Mouse (Mus musculus) adipocyte (in vitro differentiated cells): ENCODE data around the gene Ppat.
A peak's percentile ranks its signal among the peaks of the same experiment; 100 is the strongest.
"Not testable (repeated sequence)": the region's sequence is repeated elsewhere in the genome, so short reads cannot be mapped to it uniquely, and the experiment has no call there.

Experiments used
- DNase-seq: peaks from one replicate; pipeline ENCODE4 v3.0.0-alpha.2; 2016; ENCODE audit warnings: low spot score

The Ppat gene

DNA sequence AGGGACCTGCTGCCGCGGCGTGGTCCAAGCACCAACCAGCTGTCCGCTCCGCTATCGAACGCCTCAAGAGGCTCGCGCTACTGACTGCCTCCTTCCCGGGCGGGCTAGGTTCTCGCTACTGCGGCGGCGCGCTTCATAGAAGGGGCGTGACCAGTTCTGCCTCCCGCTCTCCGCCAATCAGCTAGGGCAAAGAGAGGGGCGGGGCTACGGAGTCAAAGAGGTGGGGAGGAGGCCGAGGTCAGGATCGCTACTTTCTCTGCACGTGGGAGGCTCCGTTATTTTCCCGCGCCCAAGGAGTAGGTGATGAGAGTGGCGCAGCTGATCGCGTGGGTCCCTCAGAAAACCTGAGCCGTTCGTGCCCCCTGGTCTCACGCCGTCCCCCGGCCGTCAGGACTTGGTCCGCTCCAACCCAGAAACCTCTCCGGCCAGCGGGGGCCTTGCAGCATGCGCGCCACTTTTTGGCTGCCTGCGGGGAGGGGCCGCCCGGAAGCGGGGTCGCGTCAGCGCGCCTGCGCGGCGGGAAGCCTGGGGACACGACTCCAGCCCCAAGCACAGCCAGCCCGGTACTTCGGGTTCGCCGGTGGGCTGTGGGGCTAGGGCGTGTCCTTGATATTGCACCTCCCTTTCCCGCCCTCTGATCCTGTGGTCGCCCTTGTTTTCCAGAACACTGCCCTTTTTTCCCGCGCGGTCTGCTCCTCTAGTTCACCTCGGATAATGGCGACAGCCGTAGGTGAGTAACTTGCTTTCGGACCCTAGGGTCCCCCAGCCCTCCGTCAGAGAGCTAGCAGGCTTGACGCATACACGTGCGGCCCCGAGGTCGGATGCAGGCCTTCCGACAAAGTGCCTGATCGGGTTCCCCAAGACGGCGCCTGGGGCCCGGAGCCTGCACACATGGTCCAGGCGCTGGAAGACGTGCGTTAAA is at the start of gene Ppat, which contains the start of gene Paics:
Ppat (minus strand) TSS at position 473 of the 922 bp plus-strand sequence.
Paics (plus strand) TSS at position 202 of the 922 bp plus-strand sequence.
- DNase-seq = peak; percentile 100

DNA sequence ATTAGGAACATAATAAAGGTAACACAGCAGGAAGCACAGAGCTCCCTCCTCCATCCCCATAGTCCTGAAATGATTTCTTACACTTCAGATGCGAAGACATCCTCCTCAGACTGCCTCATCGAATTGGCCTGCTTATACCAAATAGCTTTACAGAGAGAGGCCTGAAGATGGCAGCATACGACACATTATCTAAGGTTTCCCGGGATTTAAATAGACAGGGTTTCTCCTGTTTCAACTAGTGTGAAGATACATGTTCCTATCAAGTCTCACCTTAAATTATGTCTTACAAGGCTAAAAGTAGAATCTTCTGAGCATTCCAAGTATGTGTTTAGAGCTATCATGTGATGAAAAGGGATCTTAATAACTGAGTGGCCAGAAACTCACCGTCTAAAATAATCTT is 47.0 kb upstream of the Ppat start:
- peak; percentile 86 for DNase-seq

DNA sequence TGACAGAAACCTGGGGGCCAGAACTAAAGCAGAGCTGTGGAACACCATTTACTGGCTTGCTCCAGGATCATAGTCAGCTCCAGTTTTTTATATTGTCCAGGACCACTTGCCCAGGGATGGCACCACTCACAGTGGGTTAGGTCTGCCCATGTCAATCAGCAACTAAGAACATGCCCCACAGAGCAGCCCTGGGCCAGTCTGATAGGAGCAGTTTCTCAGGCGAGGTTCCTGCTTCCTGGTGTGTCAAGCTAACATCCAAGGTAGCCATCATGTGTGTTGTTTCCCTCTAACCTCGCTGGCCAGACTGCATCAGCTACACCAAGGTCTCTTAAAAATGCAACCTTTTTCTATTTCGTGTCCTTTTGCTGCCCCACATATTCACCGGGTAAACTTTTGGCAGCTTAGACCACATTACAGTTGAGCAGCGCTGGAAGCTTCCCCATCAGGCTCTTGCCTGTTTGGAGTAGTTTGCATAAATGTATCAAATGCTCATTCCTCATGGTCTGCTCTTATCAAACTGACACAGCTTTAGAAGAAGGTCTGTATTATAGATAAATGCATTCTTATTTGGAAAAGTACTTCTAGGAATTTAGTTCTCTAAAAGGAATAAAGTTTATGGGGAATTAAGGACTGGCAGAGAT is 41.9 kb upstream of the Ppat start:
- no peak for DNase-seq

DNA sequence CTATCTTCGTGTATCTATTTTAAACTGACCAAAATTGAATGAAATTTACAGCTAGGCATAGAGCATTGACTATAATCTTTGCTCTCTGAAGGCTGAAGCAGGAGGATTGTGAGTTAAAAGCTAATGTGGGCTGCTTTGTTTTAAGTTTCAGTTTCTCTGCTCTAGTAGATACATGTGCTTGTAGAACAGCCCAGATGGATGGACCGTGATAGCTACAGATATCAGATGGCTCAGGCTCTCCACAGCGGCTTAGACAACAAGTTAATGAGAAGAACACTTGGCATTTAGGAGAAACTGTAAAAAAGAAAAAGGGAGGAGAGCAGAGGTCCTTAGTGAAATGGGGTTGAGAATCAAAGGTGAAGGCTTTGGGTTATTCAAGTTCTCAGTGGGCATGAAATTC is 39.4 kb upstream of the Ppat start:
- no peak for DNase-seq

DNA sequence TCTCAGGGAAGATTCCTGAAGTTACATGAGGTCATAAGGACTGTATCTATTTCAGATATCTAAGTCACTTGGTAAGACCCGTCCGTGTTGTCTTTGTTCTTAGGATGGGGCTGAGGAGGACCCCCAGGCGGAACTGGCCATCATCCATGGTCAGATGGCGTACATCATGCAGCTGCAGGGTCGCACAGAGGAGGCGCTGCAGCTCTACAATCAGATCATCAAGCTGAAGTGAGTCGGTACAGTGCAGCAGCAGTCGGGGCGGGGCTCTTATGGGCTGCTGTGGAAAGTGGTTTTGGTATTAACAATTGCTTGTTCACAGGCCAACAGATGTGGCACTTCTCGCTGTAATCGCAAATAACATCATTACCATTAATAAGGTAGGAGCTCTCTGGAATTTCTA is 32.6 kb upstream of the Ppat start:
- no peak for DNase-seq

DNA sequence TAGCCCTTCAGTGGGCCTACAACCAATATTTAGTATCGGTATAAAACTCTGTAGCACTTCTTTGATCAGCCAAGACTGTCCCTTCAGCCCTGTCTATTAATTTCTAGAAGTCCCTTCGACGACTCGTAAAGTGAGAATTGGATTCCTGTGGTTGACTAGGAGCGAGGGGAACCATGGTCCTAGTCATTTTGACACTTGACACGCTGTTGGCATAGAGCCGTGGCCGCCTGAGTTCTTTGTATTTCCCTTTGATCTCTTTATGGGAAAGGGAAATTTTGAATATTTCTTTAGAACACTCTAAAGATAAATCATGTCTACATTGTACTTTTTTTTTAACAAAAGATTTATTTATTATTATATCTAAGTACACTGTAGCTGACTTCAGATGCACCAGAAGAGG is 24.4 kb upstream of the Ppat start:
- DNase-seq = no peak

DNA sequence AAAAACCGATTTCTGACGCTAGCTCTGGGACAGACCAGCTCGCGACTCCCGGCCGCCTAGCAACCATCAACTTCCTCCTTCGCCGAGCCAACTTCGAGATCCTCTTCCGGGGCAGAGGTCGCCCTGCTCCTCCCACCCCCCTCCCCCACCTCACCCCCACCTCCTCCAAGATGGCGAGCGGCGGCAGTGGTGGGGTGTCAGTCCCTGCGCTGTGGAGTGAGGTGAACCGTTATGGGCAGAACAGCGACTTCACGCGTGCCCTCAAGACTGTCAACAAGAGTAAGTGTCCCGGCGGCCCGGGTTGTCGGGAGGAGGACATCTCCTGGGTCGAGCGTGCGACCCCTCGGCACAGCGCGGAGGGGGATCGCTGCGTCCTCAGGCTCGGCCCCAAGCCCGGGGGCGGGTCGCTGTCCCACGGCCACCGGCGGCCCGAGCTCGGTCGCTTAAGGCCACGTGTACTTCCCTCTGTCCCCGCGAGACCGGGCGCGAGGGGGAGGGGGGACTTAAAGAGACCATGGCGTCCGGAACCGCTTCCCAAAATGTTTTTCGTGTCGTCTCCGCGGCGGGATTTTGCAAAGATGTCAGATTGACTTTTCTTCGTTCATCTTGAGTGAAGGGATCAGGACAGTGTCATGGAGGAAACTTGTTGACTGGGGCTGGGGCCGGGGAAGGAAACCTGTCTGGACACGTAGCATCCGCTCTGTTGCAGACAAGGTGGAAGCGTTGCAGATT is 23.3 kb upstream of the Ppat start, which contains the start of gene Srp72:
Srp72 (plus strand) TSS at position 130 of the 732 bp plus-strand sequence.
- DNase-seq = peak; percentile 95

DNA sequence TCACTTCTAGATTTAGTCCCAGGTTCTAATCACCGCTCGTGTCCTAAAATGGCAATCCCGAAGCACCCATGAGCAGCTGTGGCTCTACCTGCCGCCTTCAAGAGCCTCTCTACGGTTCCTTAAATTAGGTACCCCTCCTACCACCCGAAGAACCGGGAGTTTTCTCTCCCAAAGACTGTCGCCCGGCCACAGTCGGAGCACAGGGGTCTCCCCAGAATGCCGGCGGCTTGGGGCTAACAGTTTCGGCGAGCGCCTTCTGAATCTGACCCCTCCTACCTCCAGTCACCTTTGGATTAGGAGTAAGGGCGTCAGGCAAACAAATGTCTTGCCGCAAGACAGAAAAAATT is 22.8 kb upstream of the Ppat start:
- no peak for DNase-seq

DNA sequence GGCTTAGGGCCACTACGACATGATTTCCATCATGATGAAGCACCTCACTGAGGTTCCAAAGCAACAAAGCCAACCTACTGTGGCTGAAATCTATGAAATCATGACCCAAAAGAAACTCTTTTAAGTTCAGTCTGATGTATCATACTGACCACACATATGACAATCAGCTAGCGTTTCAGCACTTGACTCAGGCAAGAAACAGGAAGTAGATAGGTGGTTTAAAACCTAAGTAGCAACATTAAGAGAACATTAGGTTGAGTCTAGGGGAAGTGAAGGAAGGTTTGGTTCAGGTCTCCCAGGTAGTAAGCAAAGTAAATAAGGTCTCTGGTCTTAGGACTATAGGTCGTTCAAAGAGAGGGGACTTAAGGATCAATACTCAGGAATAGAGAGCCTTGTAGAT is 22.1 kb upstream of the Ppat start:
- DNase-seq = no peak

DNA sequence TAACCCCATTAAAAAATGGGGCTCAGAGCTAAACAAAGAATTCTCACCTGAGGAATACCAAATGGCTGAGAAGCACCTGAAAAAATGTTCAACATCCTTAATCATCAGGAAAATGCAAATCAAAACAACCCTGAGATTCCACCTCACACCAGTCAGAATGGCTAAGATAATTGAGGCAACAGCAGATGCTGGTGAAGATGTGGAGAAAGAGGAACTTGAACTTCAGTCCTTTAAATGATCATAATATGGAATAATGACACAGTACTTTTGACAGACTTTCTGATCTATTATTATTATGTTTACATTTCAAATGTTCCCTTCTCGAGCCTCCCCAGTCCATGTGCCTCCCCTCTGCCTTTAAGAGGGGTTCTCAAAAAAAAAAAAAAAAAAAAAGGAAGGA is 19.7 kb upstream of the Ppat start:
- not testable (repeated sequence) for DNase-seq

DNA sequence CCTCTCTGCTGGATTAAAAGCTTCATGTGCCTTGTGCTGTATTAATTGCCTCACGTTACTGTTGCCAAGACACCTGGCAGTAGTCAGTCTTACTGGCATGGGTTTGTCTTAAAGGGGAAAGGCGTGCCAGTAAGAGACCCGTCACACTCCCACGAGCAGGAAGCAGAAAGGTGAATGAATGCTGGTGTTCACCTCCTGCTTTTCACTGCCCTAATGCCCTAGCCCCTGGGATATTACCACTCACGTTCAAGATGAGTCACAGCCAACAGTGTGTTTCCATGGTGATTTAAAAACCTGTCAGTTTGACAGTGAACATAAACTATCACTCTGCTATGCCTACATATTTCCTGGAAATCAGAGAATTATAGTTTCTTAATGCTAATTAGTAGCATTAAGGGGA is 17.9 kb upstream of the Ppat start:
- no peak for DNase-seq

DNA sequence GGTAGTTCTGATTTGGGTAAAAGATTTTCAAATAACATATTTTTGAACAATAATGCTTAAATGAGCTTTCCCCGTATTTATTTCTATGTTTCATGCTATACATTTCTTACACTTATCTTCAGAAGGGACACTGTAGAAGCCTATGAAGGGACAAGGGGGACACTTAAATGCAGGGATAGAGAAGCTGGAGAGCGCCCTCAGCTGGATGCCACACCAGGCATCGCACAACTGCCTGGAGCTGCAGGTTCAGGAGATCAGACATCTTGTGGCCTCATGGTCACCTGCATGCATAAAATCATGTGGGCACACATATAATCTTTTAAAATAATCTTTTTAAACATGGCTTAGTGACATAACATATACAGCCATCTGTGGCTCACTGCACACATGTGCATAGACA is 13.3 kb upstream of the Ppat start:
- DNase-seq = no peak

DNA sequence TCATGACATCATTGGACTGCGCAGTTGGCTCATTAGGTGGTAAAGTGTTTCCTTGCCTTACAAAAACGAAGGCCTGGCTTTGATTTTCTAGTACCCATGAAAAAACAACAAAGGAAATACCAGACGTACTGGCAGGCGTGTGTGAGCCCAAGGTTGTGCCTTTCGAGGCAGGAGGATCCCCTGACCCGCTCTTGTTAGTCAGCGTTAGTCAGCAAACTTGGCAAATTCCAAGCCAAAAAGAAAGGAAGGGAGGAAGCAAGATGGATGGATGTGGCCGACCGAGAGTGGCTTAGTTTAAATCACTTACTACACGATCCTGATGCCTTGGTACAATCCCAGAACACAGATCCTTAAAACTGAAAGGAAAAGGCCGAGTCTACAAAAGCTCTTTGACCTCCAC is 11.2 kb upstream of the Ppat start:
- peak; percentile 53 for DNase-seq

DNA sequence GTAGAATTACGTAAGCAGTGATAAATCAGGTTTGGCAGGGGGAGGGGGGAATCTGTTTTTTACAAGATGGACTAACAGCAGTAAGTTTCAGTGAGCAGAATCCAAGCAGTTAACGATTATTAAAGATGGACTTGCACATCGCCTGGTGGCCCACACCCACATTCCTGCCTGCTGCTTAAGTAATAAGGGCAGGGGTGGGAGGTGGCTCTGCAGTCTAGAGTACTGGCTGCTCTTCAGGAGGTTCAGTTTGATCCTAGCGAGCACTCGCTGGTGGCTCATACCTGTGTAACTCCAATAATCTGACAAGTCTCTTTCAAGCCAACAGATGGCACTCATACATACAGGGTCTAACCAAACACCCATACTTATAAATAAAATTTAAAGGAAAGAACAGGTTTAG is 8.2 kb upstream of the Ppat start:
- no peak for DNase-seq

DNA sequence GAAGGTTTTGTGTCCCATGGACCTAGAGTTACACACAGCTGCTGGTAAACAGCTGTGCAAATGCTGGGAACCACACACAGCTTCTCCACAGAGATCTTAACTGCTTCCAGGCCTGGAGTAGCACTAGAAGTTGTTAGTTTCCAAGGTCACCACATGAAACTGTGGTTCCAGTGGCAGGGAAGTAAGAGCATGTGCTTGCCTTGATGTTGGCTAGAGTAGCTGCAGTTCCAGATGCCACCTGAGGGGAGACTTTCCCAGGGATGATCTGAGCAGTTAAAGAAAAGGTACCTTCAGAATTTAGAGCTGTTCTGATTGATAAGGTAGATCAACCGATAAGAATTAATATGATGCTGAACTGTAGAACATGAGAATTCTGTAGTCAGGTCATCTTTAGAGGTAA is 6.6 kb upstream of the Ppat start:
- DNase-seq = no peak

DNA sequence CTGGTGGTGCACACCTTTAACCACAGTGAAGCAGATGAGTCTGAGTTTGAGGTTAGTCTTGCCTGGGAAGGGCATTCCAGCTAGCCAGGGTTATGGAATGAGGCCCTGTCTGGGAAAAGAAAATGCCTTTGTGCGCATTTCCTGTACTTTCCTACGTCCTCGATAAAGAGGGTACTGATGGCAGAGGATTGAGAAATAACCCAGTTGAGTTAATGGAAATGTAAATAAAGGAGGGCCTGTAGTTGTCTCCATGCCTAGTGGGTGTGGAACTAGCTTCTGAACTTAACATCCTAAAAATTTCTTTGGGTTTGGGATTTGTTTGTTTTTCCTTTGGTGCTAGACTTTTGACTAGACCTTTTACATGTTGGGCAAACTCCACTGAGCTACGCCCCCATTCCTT is 4.1 kb upstream of the Ppat start:
- DNase-seq = no peak

DNA sequence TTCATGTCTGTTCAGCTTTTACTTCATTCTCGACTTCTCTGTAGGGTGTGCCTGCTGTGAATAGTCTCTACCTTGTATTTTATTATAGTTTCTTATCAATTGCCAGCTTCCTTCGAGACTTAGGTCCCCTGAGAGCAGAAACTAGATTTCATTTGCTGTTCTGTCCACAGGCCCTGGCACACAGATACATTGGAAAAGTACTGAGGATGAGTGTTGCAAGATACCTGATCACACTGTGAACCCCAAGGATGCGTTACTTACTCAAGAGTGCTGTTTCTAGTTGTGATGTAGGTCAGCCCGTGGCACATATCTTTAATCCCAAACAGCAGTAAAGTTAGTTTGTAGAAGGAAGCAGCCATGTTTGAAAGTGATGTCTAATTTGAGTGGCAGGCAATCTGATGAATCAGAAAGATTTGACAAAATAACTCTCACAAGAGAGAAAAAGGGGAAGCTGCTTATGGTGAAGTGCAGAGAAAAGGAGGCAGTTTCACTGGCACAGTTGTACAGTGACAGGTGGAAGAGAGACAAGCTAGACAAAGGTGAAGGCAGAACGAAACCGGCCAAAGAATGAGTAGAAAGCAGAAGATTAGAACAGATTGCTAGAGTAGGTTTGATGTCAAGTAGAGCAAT is 3.0 kb upstream of the Ppat start:
- no peak for DNase-seq

DNA sequence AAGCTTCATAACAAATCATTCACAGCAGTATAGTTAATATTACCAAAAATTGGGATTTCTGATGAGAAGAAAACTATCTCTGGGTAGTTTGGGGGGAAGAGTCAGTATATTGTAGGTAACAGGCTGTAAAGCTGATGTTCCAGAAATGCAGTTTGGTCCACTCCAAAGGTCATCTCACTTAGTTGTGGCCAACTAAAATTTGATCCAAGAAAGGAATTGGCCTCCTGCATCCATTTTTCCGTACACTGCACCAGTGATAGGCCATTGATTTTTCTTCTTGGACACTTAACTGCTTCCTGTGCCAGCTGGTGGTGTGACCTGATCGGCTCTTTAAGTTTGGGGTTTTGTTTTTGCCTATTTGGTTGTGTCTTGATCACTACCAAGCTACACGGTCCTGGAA is 2.4 kb upstream of the Ppat start:
- DNase-seq = no peak

DNA sequence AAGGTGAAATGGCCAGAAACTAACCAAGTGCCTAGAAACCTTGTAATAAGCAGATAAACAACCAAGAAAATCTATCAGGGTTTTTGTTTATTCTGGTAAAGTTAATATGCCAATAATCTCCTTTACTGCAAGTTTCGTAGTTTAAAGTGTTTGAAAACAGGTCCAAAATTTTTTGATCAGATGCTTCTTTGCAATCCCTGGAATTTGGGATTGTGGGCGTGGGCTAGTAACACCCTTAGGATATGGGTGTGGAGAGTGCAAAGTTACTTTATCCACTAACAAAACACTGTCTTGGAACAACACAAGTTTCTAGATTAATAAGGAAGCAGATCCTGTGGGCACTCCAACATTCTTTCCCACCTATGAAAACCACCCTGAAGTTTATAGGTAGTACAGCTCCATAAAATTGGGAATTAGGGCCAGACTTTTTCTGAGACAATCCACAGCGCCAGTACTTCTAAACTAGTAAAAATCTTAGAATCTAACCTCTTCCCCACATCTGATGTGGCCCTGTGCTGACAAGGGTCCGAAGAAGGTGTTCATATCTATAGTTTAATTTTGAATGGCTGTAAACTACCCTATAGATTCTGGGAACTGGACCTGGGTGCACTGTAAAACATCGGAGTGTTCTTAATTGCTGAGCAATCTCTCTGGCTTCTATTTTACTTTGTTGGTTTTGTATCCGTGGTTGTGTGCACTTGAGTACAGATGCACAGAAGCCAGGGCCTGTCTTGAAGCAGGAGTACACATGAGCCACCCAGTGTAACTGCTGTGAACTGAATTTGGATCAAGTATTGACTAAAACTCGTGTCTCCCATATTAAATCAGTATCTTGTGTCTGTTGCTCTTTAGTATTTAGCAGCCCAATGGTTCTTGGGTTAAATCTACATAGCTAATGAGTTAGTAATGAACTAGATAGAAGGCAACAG is 998 bp upstream of the Ppat start:
- DNase-seq = peak; percentile 57

DNA sequence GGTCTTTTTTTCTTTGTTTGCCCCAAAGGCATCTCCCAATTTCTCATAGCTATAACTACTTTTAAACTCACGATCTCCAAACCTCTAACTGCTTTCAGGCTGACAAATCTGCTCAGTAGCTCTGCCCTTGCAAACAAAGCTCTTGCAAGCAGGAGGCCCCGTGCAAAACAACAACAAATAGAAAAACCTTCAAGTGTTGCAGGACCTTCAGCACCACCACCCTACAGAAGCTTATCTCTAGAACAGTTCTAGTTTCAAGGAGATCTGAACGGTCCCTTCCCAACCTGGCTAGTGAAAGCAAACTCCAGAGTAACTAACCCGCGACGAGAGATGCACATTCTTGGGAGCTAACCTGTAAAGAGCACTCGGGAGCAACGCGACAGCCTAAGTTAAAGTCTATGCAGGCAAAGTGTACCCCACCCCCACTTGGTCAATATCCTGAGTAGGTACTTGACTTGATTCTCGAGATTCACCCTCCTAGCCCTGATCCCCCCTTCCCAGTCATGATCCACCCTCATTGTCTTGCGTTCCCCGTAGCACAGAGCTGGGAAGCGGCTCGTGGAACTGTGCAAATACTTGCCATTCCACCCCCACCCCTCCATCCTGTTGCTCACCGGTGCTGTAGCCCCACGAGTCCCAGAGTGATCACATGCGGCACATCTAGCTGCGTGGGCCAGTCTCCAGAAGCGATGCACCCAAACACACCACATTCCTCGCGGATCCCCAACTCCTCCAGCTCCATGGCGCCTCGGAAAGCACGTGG is 854 bp downstream of the Ppat start:
- peak; percentile 56 for DNase-seq
